Mouse (Mus musculus) lung, adult 2 months (tissue): Measurements from ENCODE around the gene Nudt21. TPM values are rescaled to one million over a fixed set of nuclear protein-coding genes. Genes with fewer than 3 reads are reported as not detected.

ENCODE experiments used
- DNase-seq: peaks from one replicate; pipeline ENCODE4 v3.0.0; 2022
- H3K4me1 ChIP-seq: fragments of 200-500 bp; 2 replicates; pipeline ENCODE4 v1.6.1; 2011; ENCODE audit warnings: low read length; ENCODE audit not compliant: control insufficient read depth, insufficient read depth
- H3K4me3 ChIP-seq: fragments of 200-500 bp; replicated peaks from 2 replicates; pipeline ENCODE3; 2011; ENCODE audit warnings: low read depth, mild to moderate bottlenecking, control low read depth, low read length; ENCODE audit errors: extremely low read depth
- CTCF ChIP-seq: fragments of 200-500 bp; IDR thresholded peaks from 2 replicates; pipeline ENCODE4 v1.5.1; 2011; ENCODE audit warnings: mild to moderate bottlenecking, low read length, control low read depth; ENCODE audit not compliant: insufficient read depth
- POLR2A ChIP-seq: fragments of 200-500 bp; IDR thresholded peaks from 2 replicates; pipeline ENCODE4 v1.6.1; 2011; ENCODE audit warnings: low read depth, mild to moderate bottlenecking, control low read depth, low read length, borderline replicate concordance; ENCODE audit errors: extremely low read depth
- WGBS: fragments of 180-500 bp; shearing (Covaris S2); methylation state at CpG from one replicate; pipeline ENCODE4 v1.1.7; 2018; 5-methylcytosine and 5-hydroxymethylcytosine counted together
- polyA plus RNA-seq: library from polyadenylated mRNA; depleted of rRNA; stranded (reverse); fragments of >200 nt; gene quantifications from 2 replicates; pipeline ENCODE4 v1.2.3, GENCODE M21; 2012

Nudt21 gene
- polyA plus RNA-seq, 1 experiment = 25.0 TPM

- WGBS = 57% methylated on average over 15 of the region's 15 CpGs
- TF ChIP-seq POLR2A (no peak), CTCF (no peak)
- no peak overlapping the region for H3K4me3 ChIP-seq
These were observed 27.5 kb downstream of the Nudt21 start for GRCm38 (mm10) chr8:94009243-94009845.

DNA sequence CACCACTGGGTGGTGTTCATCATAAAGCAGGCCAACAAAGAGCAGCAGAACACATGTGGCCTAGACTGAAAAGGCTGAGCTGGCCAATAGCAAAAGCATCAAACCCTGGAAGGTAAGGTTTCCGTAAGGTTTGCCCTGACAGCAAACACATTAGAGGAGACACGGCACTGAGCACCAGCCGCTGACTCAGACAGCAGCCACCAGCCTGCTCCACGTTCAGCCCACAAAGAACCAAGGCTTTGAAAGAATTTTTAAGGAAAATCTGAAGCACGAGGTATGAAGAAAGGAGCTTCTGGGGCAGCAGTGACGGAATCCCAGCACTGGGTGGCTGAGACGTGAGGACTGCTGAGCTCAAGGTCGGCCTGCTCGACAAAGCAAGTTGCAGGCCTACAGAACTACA, 32.7 kb downstream of the Nudt21 start:
- TF ChIP-seq POLR2A = no peak
- TF ChIP-seq CTCF = no peak
- H3K4me3 ChIP-seq = no peak overlapping the region
- WGBS = 90% methylated on average over 9 of the region's 9 CpGs
- H3K4me1 ChIP-seq = no peaks in the 10 kb centered on the region
- no peak for DNase-seq

More at GRCm38 (mm10) chr8:94009243-94009845, 27.5 kb downstream of the Nudt21 start:
- peaks cover 11% of the 10 kb centered on the region for H3K4me1 ChIP-seq
- DNase-seq = no peak

DNA sequence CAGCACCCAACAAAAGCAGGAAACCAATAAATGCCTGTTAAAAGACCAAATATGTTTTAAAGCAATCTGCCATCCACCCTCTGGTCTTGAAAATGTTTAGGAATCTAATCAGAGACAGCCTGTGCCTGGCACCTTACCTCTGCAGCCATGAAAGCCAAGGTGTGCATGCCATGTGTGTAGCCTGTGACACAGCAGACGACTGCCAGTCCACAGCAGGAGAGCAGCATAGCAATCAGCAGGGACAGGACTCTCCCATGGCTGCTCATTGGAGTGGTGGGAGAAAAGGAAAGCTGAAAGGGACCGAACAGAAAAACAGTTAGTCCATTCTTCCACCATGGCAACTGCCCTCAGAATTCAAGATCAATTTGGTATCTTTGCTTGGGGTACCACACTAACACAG, 37.9 kb downstream of the Nudt21 start:
- Histone ChIP-seq H3K4me1 (no peaks in the 10 kb centered on the region), H3K4me3 (no peak overlapping the region)
- no peak for DNase-seq
- 92% methylated on average over 2 of the region's 2 CpGs for WGBS
- TF ChIP-seq POLR2A = no peak

DNA sequence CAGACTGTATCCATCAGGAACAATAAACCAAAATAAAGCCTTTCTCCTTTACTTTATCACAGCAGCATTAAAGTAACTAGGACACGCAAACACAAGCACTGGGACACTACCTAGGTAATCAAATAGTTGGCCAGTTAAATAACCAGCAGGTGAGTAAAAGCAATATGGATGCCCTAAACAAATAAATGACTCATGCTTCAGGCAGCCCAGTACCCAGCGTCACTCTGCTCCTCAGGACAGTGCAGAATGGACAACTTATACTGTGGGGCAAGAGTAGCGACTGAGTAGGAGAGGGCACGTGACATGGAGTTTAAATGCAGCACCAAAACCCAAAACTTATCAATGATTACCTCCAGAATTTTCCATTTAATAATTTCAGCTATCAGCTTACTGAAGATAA, 47.1 kb downstream of the Nudt21 start:
- TF ChIP-seq POLR2A (no peak), CTCF (no peak)
- WGBS = 85% methylated on average over 4 of the region's 4 CpGs

DNA sequence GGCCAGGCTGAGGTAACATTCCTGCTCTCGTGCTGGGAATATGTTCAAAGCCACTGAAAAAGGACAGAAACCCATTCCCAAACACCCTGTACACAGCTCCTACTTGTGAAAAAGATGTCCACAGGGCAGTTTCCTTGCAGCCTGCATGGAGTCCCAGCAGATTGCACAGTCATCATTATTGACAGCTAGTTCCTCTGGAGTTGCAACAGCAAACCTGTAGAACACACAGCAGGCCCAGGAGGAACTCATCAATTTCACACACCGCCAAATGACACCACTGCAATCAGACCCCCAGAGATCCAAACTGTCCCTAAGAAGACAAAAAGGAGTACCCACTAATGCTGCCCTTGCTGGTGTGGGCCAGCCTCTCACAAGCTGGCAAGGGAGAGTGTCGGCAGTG, 52.1 kb downstream of the Nudt21 start:
- 92% methylated on average over 3 of the region's 3 CpGs for WGBS
- Histone ChIP-seq H3K4me1 (no peaks in the 10 kb centered on the region), H3K4me3 (no peak overlapping the region)
- TF ChIP-seq CTCF (no peak), POLR2A (no peak)
- no peak for DNase-seq

More for the DNA sequence above, 47.1 kb downstream of the Nudt21 start:
- H3K4me3 ChIP-seq = no peak overlapping the region
- H3K4me1 ChIP-seq = no peaks in the 10 kb centered on the region
- DNase-seq = no peak

GRCm38 (mm10) chr8:93983827-93984226, 53.0 kb downstream of the Nudt21 start:
- H3K4me3 ChIP-seq = no peak overlapping the region
- TF ChIP-seq POLR2A (no peak), CTCF (peak; percentile 18; the same call in 1 of the 2 replicates)
- WGBS = 84% methylated on average over 3 of the region's 3 CpGs

GRCm38 (mm10) chr8:93981679-93982215, 55.1 kb downstream of the Nudt21 start:
- TF ChIP-seq CTCF (no peak), POLR2A (no peak)
- DNase-seq = no peak
- Histone ChIP-seq H3K4me3 (no peak overlapping the region), H3K4me1 (no peaks in the 10 kb centered on the region)
- 78% methylated on average over 5 of the region's 5 CpGs for WGBS

More at GRCm38 (mm10) chr8:93983827-93984226, 53.0 kb downstream of the Nudt21 start:
- DNase-seq = no peak
- no peaks in the 10 kb centered on the region for H3K4me1 ChIP-seq

DNA sequence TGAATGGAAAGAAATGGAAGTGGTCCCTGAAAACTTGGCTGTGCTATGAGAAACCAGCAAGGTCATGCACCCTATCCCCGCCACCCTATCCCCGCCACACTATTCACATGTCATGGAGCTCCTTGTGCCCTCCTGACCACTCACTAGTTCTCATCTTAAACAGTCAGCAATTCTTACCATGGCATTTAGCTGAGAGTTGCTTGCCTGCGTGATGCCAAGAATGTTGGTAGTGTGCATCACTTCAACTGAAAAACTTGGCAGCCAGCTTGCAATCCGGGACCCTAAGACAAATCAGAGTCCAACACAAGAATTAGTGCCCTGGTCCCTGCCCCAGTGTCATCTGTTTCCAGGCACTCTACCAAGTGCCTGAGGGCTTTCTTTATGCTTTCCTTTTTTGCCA, 56.7 kb downstream of the Nudt21 start:
- Histone ChIP-seq H3K4me3 (no peak overlapping the region), H3K4me1 (no peaks in the 10 kb centered on the region)
- no peak for DNase-seq
- WGBS = 73% methylated on average over 4 of the region's 4 CpGs
- TF ChIP-seq CTCF (no peak), POLR2A (no peak)

- DNase-seq = no peak
These were observed 60.2 kb downstream of the Nudt21 start for GRCm38 (mm10) chr8:93976446-93977211.

More at GRCm38 (mm10) chr8:93976446-93977211, 60.2 kb downstream of the Nudt21 start:
- H3K4me3 ChIP-seq = no peak overlapping the region
- 94% methylated on average over 6 of the region's 6 CpGs for WGBS
- H3K4me1 ChIP-seq = peaks cover 2% of the 10 kb centered on the region; the same call in 1 of the 2 replicates
- TF ChIP-seq CTCF (no peak), POLR2A (no peak)
